Mouse (Mus musculus) midbrain, postnatal 0 days (tissue): ENCODE results near the gene Ccdc97. TPM values are rescaled to one million over a fixed set of nuclear protein-coding genes. Genes with fewer than 3 reads are reported as not detected.

Experiments
- ATAC-seq: fragments of 200-750 bp; cut with Nextera tagmentation; 2 replicates; pipeline ENCODE4 v1.8.0; 2017; ENCODE audit warnings: moderate number of reproducible peaks, mild to moderate bottlenecking, moderate TSS enrichment, moderate library complexity; ENCODE audit not compliant: low FRiP score
- DNase-seq: peaks from one replicate; pipeline ENCODE4 v3.0.0-alpha.2; 2015; ENCODE audit warnings: low spot score
- H3K27ac ChIP-seq: fragments of 300-500 bp; sonication (generic); 2 replicates; pipeline ENCODE4 v1.5.1; 2014; ENCODE audit warnings: low read depth, mild to moderate bottlenecking, low read length, mixed read lengths
- H3K27me3 ChIP-seq: fragments of 300-500 bp; sonication (generic); 2 replicates; pipeline ENCODE4 v1.6.1; 2014; ENCODE audit warnings: low read length, control low read depth, mixed read lengths; ENCODE audit not compliant: insufficient read depth
- H3K36me3 ChIP-seq: fragments of 300-500 bp; sonication (generic); 2 replicates; pipeline ENCODE4 v1.6.1; 2014; ENCODE audit warnings: low read length, control low read depth, mixed read lengths; ENCODE audit not compliant: insufficient read depth
- H3K4me1 ChIP-seq: fragments of 300-500 bp; sonication (generic); 2 replicates; pipeline ENCODE4 v1.6.1; 2014; ENCODE audit warnings: mild to moderate bottlenecking, control low read depth, antibody characterized with exemption, low read length, mixed read lengths; ENCODE audit not compliant: insufficient read depth
- H3K4me2 ChIP-seq: fragments of 300-500 bp; sonication (generic); 2 replicates; pipeline ENCODE4 v1.6.1; 2014; ENCODE audit warnings: low read depth, mild to moderate bottlenecking, low read length, mixed read lengths; ENCODE audit not compliant: poor library complexity, severe bottlenecking
- H3K4me3 ChIP-seq: fragments of 300-500 bp; sonication (generic); 2 replicates; pipeline ENCODE4 v1.5.1; 2014; ENCODE audit warnings: low read depth, mild to moderate bottlenecking, low read length, moderate library complexity
- H3K9ac ChIP-seq: fragments of 300-500 bp; sonication (generic); replicated peaks from 2 replicates; pipeline ENCODE4 v1.6.1; 2014; ENCODE audit warnings: mild to moderate bottlenecking, low read length, moderate library complexity, mixed read lengths; ENCODE audit not compliant: poor library complexity, severe bottlenecking
- H3K9me3 ChIP-seq: fragments of 300-500 bp; sonication (generic); 2 replicates; pipeline ENCODE4 v1.6.1; 2016; ENCODE audit warnings: low read length, control low read depth
- CTCF ChIP-seq: IDR thresholded peaks from 2 replicates; pipeline ENCODE4 v1.5.1; 2016; ENCODE audit warnings: antibody characterized with exemption, mild to moderate bottlenecking
- WGBS: fragments of 180-500 bp; shearing (Covaris S2); extraction: QIAGEN DNeasy Blood & Tissue Kit; methylation state at CpG from one replicate; pipeline ENCODE4 v1.1.7; 2014; 5-methylcytosine and 5-hydroxymethylcytosine counted together
- polyA plus RNA-seq: library from polyadenylated mRNA; unstranded; fragments of >200 nt; fragmentation: Nextera tagmentation; extraction: Ambion mirVana; gene quantifications from 2 replicates; pipeline ENCODE4 v1.2.1, GENCODE M21; 2015
- total RNA-seq: library from RNA; depleted of rRNA; stranded (reverse); fragments of >200 nt; gene quantifications from 2 replicates; pipeline ENCODE4 v1.2.3, GENCODE M21; 2014

Ccdc97 gene
- total and polyA plus RNA-seq, 2 experiments from 2014 or later: 29.1 to 38.3 TPM

GRCm38 (mm10) chr7:25679971-25680370, 38.9 kb downstream of the Ccdc97 start:
- 10% methylated on average over 6 of the region's 6 CpGs for WGBS
- peak overlapping the region; percentile 57 for H3K27ac ChIP-seq
- H3K9ac ChIP-seq: no peak overlapping the region
- no peaks in the 10 kb centered on the region for H3K27me3 ChIP-seq
- peak; percentile 41 for TF ChIP-seq CTCF
- ATAC-seq (no peak), DNase-seq (no peak)
- H3K9me3 ChIP-seq: no peaks in the 10 kb centered on the region
- peak overlapping the region; percentile 43 for H3K4me3 ChIP-seq
- no peaks in the 10 kb centered on the region; the same call in 1 of the 2 replicates for H3K4me1 ChIP-seq
- no peaks in the 10 kb centered on the region for H3K36me3 ChIP-seq
- peak overlapping the region; percentile 59 for H3K4me2 ChIP-seq

- TF ChIP-seq CTCF: no peak
- ATAC-seq: no peak
- 88% methylated on average over 7 of the region's 7 CpGs for WGBS
- Histone ChIP-seq H3K27me3 (0 out of 2 replicates have a peak, but pooled peaks cover 5% of the 10 kb centered on the region), H3K4me3 (no peak overlapping the region), H3K36me3 (no peaks in the 10 kb centered on the region), H3K9ac (no peak overlapping the region), H3K4me2 (no peak overlapping the region), H3K9me3 (no peaks in the 10 kb centered on the region), H3K27ac (no peak overlapping the region), H3K4me1 (no peaks in the 10 kb centered on the region; the same call in 1 of the 2 replicates)
- no peak for DNase-seq
These were observed 41.9 kb downstream of the Ccdc97 start for GRCm38 (mm10) chr7:25677013-25677412.

- no peak overlapping the region for H3K4me2 ChIP-seq
- H3K4me3 ChIP-seq: no peak overlapping the region
- no peaks in the 10 kb centered on the region for H3K9me3 ChIP-seq
- H3K27me3 ChIP-seq: 0 out of 2 replicates have a peak, but pooled peaks cover 5% of the 10 kb centered on the region
- no peak overlapping the region for H3K27ac ChIP-seq
- no peak for ATAC-seq
- no peak overlapping the region for H3K9ac ChIP-seq
- DNase-seq: peak; percentile 92
- no peaks in the 10 kb centered on the region for H3K36me3 ChIP-seq
- WGBS: 43% methylated on average over 15 of the region's 15 CpGs
- no peaks in the 10 kb centered on the region for H3K4me1 ChIP-seq
- TF ChIP-seq CTCF: no peak
These were observed 42.7 kb downstream of the Ccdc97 start for GRCm38 (mm10) chr7:25676085-25676781.

- ATAC-seq (peak; percentile 8; the same call in 1 of the 2 replicates), DNase-seq (no peak)
- WGBS: 51% methylated on average over 6 of the region's 6 CpGs
These were observed 43.5 kb downstream of the Ccdc97 start for GRCm38 (mm10) chr7:25675405-25675804.

GRCm38 (mm10) chr7:25674719-25675300, 44.1 kb downstream of the Ccdc97 start, which contains the start of gene Tmem91:
Gene Tmem91 (minus strand): TSS chr7:25675166.
- WGBS: 2% methylated on average over 29 of the region's 29 CpGs
- ATAC-seq (peak; percentile 75), DNase-seq (no peak)
- peak within 1 kb of the TSS; percentile 55; the same call in 1 of the 2 replicates for H3K27ac ChIP-seq
- peak within 1 kb of the TSS; percentile 57 for H3K4me3 ChIP-seq
- no peaks in the 10 kb centered on the region for H3K4me1 ChIP-seq
- TF ChIP-seq CTCF: no peak
- H3K4me2 ChIP-seq: peak within 1 kb of the TSS; percentile 77
- no peaks in the 10 kb centered on the region for H3K9me3 ChIP-seq
- H3K27me3 ChIP-seq: 0 out of 2 replicates have a peak, but pooled peaks cover 5% of the 10 kb centered on the region
- H3K9ac ChIP-seq: peak within 1 kb of the TSS; percentile 75
- no peaks in the 10 kb centered on the region; the same call in 1 of the 2 replicates for H3K36me3 ChIP-seq

More at GRCm38 (mm10) chr7:25675405-25675804, 43.5 kb downstream of the Ccdc97 start:
- H3K27me3 ChIP-seq: 0 out of 2 replicates have a peak, but pooled peaks cover 5% of the 10 kb centered on the region
- H3K9ac ChIP-seq: peak overlapping the region; percentile 75
- H3K9me3 ChIP-seq: no peaks in the 10 kb centered on the region
- no peaks in the 10 kb centered on the region for H3K4me1 ChIP-seq
- peak overlapping the region; percentile 77 for H3K4me2 ChIP-seq
- TF ChIP-seq CTCF: no peak
- H3K4me3 ChIP-seq: peak overlapping the region; percentile 57
- no peaks in the 10 kb centered on the region; the same call in 1 of the 2 replicates for H3K36me3 ChIP-seq
- no peak overlapping the region for H3K27ac ChIP-seq
